Mouse (Mus musculus): ENCODE data around the gene Cdca3.

Gene Cdca3

GRCm38 (mm10) chr6:124865766-124866362 is 36.5 kb downstream of the Cdca3 start:
- DNase-seq (ENCODE audit: low spot score) = no peak

- no peak for DNase-seq (ENCODE audit: low spot score)
Observed at GRCm38 (mm10) chr6:124866560-124866959, 37.2 kb downstream of the Cdca3 start.

- DNase-seq (ENCODE audit: low spot score) = no peak
Observed at GRCm38 (mm10) chr6:124874348-124874747, 45.0 kb downstream of the Cdca3 start.

GRCm38 (mm10) chr6:124879390-124879789 is 50.0 kb downstream of the Cdca3 start:
- DNase-seq (ENCODE audit: low spot score) = no peak

- no peak for DNase-seq (ENCODE audit: low spot score)
Observed at GRCm38 (mm10) chr6:124881821-124882220, 52.5 kb downstream of the Cdca3 start.
